Mouse (Mus musculus) brain, embryonic 14.5 days (tissue): ENCODE results near the gene Mtf1. TPM values are rescaled to one million over a fixed set of nuclear protein-coding genes. Genes with fewer than 3 reads are reported as not detected.

ENCODE experiments used
- DNase-seq: peaks from one replicate; pipeline ENCODE4 v3.0.0-alpha.2; 2011; ENCODE audit warnings: low read depth
- CTCF ChIP-seq: fragments of 200-500 bp; IDR thresholded peaks from 2 replicates; pipeline ENCODE4 v1.5.1; 2012; ENCODE audit warnings: inconsistent platforms, mild to moderate bottlenecking, moderate library complexity, borderline replicate concordance; ENCODE audit not compliant: insufficient read depth, insufficient read length; ENCODE audit errors: extremely low read depth
- POLR2A ChIP-seq: fragments of 200-500 bp; IDR thresholded peaks from 2 replicates; pipeline ENCODE4 v1.6.1; 2012; ENCODE audit warnings: mild to moderate bottlenecking, inconsistent platforms, borderline replicate concordance; ENCODE audit not compliant: poor library complexity, insufficient read depth, insufficient read length, severe bottlenecking; ENCODE audit errors: extremely low read depth
- polyA plus RNA-seq: library from polyadenylated mRNA; depleted of rRNA; stranded (reverse); fragments of >200 nt; gene quantifications from 2 replicates; pipeline ENCODE4 v1.2.3, GENCODE M21; 2012

Gene Mtf1
- polyA plus RNA-seq, 1 experiment, result 11.5 TPM

GRCm38 (mm10) chr4:124810056-124810455 lies 8.2 kb downstream of the Mtf1 start:
- no peak for TF ChIP-seq CTCF
- TF ChIP-seq POLR2A, result no peak
- no peak for DNase-seq

GRCm38 (mm10) chr4:124811347-124811975 lies 9.6 kb downstream of the Mtf1 start:
- TF ChIP-seq POLR2A (no peak), CTCF (no peak)
- peak; percentile 17 for DNase-seq

GRCm38 (mm10) chr4:124815901-124816300 lies 14.0 kb downstream of the Mtf1 start:
- DNase-seq, result no peak
- no peak for TF ChIP-seq CTCF
- TF ChIP-seq POLR2A, result no peak

- DNase-seq, result peak; percentile 35
- no peak for TF ChIP-seq CTCF
Observed at GRCm38 (mm10) chr4:124817803-124818202, 15.9 kb downstream of the Mtf1 start.

- TF ChIP-seq CTCF (no peak), POLR2A (no peak)
- DNase-seq, result no peak
Observed at GRCm38 (mm10) chr4:124818832-124819231, 16.9 kb downstream of the Mtf1 start.

- TF ChIP-seq POLR2A, result no peak
- no peak for TF ChIP-seq CTCF
- DNase-seq, result no peak
Observed at GRCm38 (mm10) chr4:124824967-124825366, 23.1 kb downstream of the Mtf1 start.

GRCm38 (mm10) chr4:124825371-124825965 lies 23.6 kb downstream of the Mtf1 start:
- no peak for DNase-seq
- no peak for TF ChIP-seq POLR2A
- no peak for TF ChIP-seq CTCF

GRCm38 (mm10) chr4:124829671-124830070 lies 27.8 kb downstream of the Mtf1 start:
- DNase-seq, result no peak
- TF ChIP-seq CTCF (no peak), POLR2A (no peak)

GRCm38 (mm10) chr4:124832796-124833195 lies 30.9 kb downstream of the Mtf1 start:
- TF ChIP-seq POLR2A (no peak), CTCF (no peak)
- no peak for DNase-seq

GRCm38 (mm10) chr4:124838035-124838700 lies 36.3 kb downstream of the Mtf1 start:
- DNase-seq, result peak; percentile 33
- TF ChIP-seq POLR2A (no peak), CTCF (no peak)

GRCm38 (mm10) chr4:124840998-124841397 lies 39.1 kb downstream of the Mtf1 start:
- TF ChIP-seq POLR2A (no peak), CTCF (0 out of 2 replicates have a peak, but pooled peaks have one; percentile 9)
- no peak for DNase-seq

GRCm38 (mm10) chr4:124843493-124843892 lies 41.6 kb downstream of the Mtf1 start:
- DNase-seq, result peak; percentile 20
- peak; percentile 80 for TF ChIP-seq CTCF
- no peak for TF ChIP-seq POLR2A
